Mouse (Mus musculus) T-helper 17 cell (primary cell): ENCODE measurements around the gene Nt5m.

Source experiments
- in situ Hi-C, 2 experiments: fragments of 300-600 bp; cut with MboI, MseI; formaldehyde crosslinking; loops; 1 replicate in 1 of 2; 2 replicates in 1 of 2; pipeline ENCODE4 v1.15.1; 2025; ENCODE audit warnings: high pct_unique_total_duplicates in 2 of 2

Gene Nt5m

GRCm38 (mm10) chr11:59839459-59840126, 346 bp downstream of the Nt5m start, which contains the start of gene Cops3:
Cops3 (minus strand) TSS chr11:59839838.
- in situ Hi-C loops: loop anchor here in 1 of 2 experiments (10.0 kb wide), 1 partner anchor 865 kb away; the partner anchor contains the start of gene Trim11

- in situ Hi-C loops: loop anchor here in 1 of 2 experiments (10.0 kb wide), 1 partner anchor 872 kb away; the partner anchor contains the start of gene Trim11
Observed at GRCm38 (mm10) chr11:59846311-59846710, 7.1 kb downstream of the Nt5m start.

GRCm38 (mm10) chr11:59847131-59847530, 7.9 kb downstream of the Nt5m start:
- in situ Hi-C loops: loop anchor here in 1 of 2 experiments (10.0 kb wide), 1 partner anchor 872 kb away; the partner anchor contains the start of gene Trim11

GRCm38 (mm10) chr11:59847891-59848884, 8.9 kb downstream of the Nt5m start:
- in situ Hi-C loops: loop anchor here in 1 of 2 experiments (10.0 kb wide), 1 partner anchor 873 kb away; the partner anchor contains the start of gene Trim11

- in situ Hi-C loops: no loop called here
Observed at GRCm38 (mm10) chr11:59852865-59853264, 13.6 kb downstream of the Nt5m start.

- in situ Hi-C loops: no loop called here
Observed at GRCm38 (mm10) chr11:59860467-59860866, 21.2 kb downstream of the Nt5m start.

- in situ Hi-C loops: no loop called here
Observed at GRCm38 (mm10) chr11:59864316-59864715, 25.1 kb downstream of the Nt5m start.

- in situ Hi-C loops: no loop called here
Observed at GRCm38 (mm10) chr11:59872124-59872523, 32.9 kb downstream of the Nt5m start.

- in situ Hi-C loops: no loop called here
Observed at GRCm38 (mm10) chr11:59880031-59880430, 40.8 kb downstream of the Nt5m start.

- in situ Hi-C loops: no loop called here
Observed at GRCm38 (mm10) chr11:59885217-59885986, 46.2 kb downstream of the Nt5m start.

GRCm38 (mm10) chr11:59886952-59887351, 47.7 kb downstream of the Nt5m start:
- in situ Hi-C loops: no loop called here

GRCm38 (mm10) chr11:59888151-59888550, 48.9 kb downstream of the Nt5m start:
- in situ Hi-C loops: no loop called here

- in situ Hi-C loops: loop anchor here in 1 of 2 experiments (10.0 kb wide), 1 partner anchor 393 kb away; no protein-coding TSS in a partner anchor
Observed at GRCm38 (mm10) chr11:59891854-59892253, 52.6 kb downstream of the Nt5m start.

- in situ Hi-C loops: loop anchor here in 1 of 2 experiments (10.0 kb wide), 1 partner anchor 392 kb away; no protein-coding TSS in a partner anchor
Observed at GRCm38 (mm10) chr11:59893153-59893788, 54.0 kb downstream of the Nt5m start.

- in situ Hi-C loops: loop anchor here (5.0 to 10.0 kb wide), 3 partner anchors 42 to 390 kb away; no protein-coding TSS in a partner anchor
Observed at GRCm38 (mm10) chr11:59894916-59895315, 55.7 kb downstream of the Nt5m start.

- in situ Hi-C loops: loop anchor here (5.0 to 10.0 kb wide), 3 partner anchors 42 to 389 kb away; no protein-coding TSS in a partner anchor
Observed at GRCm38 (mm10) chr11:59895316-59895715, 56.1 kb downstream of the Nt5m start.

GRCm38 (mm10) chr11:59897981-59898599, 58.8 kb downstream of the Nt5m start:
- in situ Hi-C loops: loop anchor here (5.0 to 10.0 kb wide), 3 partner anchors 39 to 387 kb away; no protein-coding TSS in a partner anchor

GRCm38 (mm10) chr11:59899711-59900685, 60.8 kb downstream of the Nt5m start:
- in situ Hi-C loops: loop anchor here (5.0 to 10.0 kb wide), 3 partner anchors 37 to 385 kb away; no protein-coding TSS in a partner anchor
